Mouse (Mus musculus) bone marrow, adult 2 months (tissue): ENCODE results near the gene Rasal2. TPM values are rescaled to one million over a fixed set of nuclear protein-coding genes. Genes with fewer than 3 reads are reported as not detected.

Source experiments
- H3K27ac ChIP-seq: fragments of 200-500 bp; 2 replicates; pipeline ENCODE4 v1.5.1; 2012; ENCODE audit warnings: low read depth, mild to moderate bottlenecking, control low read depth, inconsistent platforms, low read length; ENCODE audit not compliant: control insufficient read depth, poor library complexity, insufficient read depth
- H3K4me1 ChIP-seq: fragments of 200-500 bp; 2 replicates; pipeline ENCODE4 v1.6.1; 2011; ENCODE audit warnings: low read length; ENCODE audit not compliant: control insufficient read depth, insufficient read depth
- H3K4me3 ChIP-seq: fragments of 200-500 bp; replicated peaks from 2 replicates; pipeline ENCODE3; 2011; ENCODE audit warnings: mild to moderate bottlenecking, low read depth, low read length, control low read depth; ENCODE audit not compliant: control insufficient read depth
- CTCF ChIP-seq: fragments of 200-500 bp; IDR thresholded peaks from 2 replicates; pipeline ENCODE4 v1.5.1; 2011; ENCODE audit warnings: low read length, control low read depth; ENCODE audit not compliant: control insufficient read depth, insufficient read depth
- POLR2A ChIP-seq: fragments of 200-500 bp; IDR thresholded peaks from 2 replicates; pipeline ENCODE4 v1.6.1; 2011; ENCODE audit warnings: low read depth, mild to moderate bottlenecking, control low read depth, low read length, borderline replicate concordance; ENCODE audit not compliant: control insufficient read depth
- WGBS: fragments of 180-500 bp; shearing (Covaris S2); methylation state at CpG from one replicate; pipeline ENCODE4 v1.1.7; 2018; 5-methylcytosine and 5-hydroxymethylcytosine counted together
- polyA plus RNA-seq: library from polyadenylated mRNA; stranded (reverse); fragments of >200 nt; gene quantifications from 2 replicates; pipeline ENCODE4 v1.2.4, GENCODE M21; 2011; ENCODE audit warnings: low replicate concordance; ENCODE audit not compliant: missing spikeins, insufficient read depth, insufficient read length

The Rasal2 gene
- polyA plus RNA-seq, 1 experiment: 0.57 TPM

DNA sequence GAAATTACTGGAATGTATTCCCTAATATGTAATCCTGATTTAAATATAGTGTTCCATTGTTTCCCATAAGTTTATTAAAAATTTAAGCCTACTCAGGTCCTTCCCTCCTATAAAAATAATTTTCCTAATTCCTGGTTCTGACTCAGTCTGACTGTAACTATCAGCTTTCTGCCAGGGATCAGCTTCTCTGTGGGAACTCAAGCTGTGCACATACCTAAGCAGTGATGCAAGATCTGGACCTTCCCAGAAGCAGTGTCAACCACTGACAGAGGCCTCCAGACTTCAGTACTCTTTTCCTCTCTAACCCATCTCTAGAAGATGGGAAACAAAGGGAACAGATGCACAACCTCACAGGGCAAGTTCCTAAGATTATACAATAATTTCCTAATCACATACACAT, 68.9 kb downstream of the Rasal2 start:
- Histone ChIP-seq H3K4me3 (no peak overlapping the region), H3K27ac (no peak overlapping the region), H3K4me1 (no peaks in the 10 kb centered on the region)
- TF ChIP-seq CTCF (no peak), POLR2A (no peak)

DNA sequence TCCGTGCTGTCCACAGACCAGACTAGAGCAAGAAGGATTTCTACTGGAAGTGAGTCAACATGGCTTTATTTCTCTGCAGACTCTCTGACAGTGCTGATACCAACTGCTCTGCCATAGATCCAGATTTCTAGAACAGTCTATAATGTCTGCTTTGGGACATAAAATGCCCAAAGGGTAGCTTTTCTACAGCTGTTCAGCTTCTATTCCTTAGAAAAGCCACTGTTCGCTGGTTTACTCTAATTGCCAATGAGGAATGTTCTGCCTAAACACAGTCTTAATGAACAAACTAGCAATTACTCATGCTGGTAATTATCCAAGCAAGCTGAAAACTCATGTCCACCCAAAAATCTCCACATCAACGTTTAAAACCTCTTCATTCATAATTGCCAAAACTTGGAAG, 77.6 kb downstream of the Rasal2 start:
- TF ChIP-seq CTCF: no peak
- no peak for TF ChIP-seq POLR2A
- no peak overlapping the region for H3K4me3 ChIP-seq
- H3K27ac ChIP-seq: no peak overlapping the region
- WGBS: 70% methylated on average over 3 of the region's 3 CpGs
- no peaks in the 10 kb centered on the region for H3K4me1 ChIP-seq

DNA sequence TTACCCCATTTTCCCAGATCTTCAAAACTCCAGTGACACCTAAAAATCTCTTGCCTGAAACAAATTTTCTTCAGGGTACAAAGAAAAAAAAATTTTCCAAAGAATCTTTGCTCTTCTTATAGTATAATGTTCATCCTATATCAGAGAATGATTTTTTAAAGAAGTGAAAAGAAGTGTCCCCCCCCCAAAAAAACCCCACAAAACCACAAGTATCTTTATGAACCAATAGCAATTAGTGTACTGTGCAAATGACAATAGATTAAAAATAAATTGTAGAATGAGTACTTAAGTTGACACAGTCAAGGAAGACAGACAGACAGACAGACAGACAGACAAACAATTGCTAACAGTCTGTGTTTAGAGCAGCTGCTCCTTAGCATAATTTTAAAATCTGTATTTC, 84.3 kb downstream of the Rasal2 start:
- TF ChIP-seq POLR2A (no peak), CTCF (no peak)
- H3K27ac ChIP-seq: no peak overlapping the region
- no peak overlapping the region for H3K4me3 ChIP-seq
- no peaks in the 10 kb centered on the region for H3K4me1 ChIP-seq

DNA sequence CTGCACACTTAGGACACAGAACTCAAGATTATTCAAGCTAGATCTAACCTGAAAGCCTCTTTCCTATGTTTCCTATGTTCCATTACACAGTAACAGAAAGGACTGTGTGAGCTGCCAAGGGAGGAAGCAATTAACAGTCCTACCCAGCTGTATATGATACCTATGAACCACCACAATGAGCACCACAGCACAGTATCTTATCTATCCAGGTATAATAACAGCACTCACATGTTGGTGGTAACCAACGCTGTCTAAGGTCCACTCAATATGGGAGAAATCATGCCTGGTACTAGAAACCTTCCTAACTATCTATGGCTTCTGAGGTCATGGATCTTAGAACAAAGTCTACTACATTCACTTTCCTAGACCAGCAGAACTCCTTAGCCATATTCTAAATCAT, 89.3 kb downstream of the Rasal2 start:
- Histone ChIP-seq H3K27ac (no peak overlapping the region), H3K4me1 (no peaks in the 10 kb centered on the region), H3K4me3 (no peak overlapping the region)
- TF ChIP-seq POLR2A: no peak
- TF ChIP-seq CTCF: no peak
- 85% methylated on average over 1 of the region's 1 CpGs for WGBS

DNA sequence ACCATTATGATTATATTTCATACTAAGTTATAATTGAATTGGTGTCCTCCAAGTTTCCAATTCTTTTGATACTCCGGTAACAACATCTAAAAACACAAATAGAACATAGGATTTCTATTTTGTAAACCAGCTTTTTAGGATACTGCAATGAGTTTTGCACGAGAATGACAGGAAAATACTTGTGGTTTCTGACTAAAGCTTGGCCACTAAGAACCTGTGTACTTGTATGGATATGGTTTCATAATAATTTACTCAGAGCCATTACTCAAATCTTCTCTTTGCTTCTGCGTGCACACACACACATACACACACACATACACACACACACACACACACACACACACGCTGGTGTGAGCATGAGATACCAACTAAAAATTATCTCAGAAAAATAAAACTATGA, 93.5 kb downstream of the Rasal2 start:
- no peaks in the 10 kb centered on the region for H3K4me1 ChIP-seq
- TF ChIP-seq POLR2A (no peak), CTCF (no peak)
- whole genome bisulfite sequencing: 56% methylated on average over 4 of the region's 4 CpGs
- H3K27ac ChIP-seq: no peak overlapping the region
- H3K4me3 ChIP-seq: no peak overlapping the region

DNA sequence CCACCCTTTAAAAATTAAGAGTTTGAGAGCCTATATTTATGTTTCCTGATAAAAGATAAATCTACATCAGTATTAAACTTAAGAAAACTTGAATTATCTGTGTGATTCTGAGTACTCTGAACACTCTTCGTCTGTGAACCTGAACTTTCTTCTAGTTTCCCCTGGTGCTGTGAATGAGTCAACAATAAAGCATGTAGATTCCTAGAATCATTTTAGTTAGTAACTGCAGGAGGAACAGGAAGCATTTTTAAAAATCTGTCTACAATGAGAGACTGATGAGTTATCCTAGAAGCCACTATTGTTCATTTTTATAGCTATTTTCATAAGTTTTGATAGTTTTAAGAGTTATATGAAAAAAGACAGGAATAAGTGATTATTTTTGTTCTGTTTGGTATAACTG, 111.1 kb downstream of the Rasal2 start:
- 54% methylated on average over 1 of the region's 1 CpGs for WGBS
- Histone ChIP-seq H3K27ac (no peak overlapping the region), H3K4me3 (no peak overlapping the region), H3K4me1 (no peaks in the 10 kb centered on the region)
- TF ChIP-seq POLR2A (no peak), CTCF (no peak)

DNA sequence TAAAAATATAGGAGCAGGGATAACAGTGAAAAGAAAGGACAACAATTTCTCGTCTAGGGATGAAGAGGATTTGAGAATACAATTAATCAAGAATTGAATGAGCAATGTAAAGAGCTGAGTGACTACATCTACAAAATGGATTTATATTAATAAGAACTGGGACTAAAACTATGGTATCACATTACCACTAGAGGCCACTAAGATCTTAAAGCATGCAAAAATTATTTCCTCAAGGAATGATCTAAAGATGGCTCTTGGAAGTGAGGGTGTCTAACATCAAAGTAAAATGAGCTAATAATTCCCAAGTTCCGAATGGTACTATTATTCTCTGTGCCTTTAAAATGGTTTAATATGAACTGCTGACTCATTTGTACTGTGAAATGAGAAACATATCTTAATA, 112.8 kb downstream of the Rasal2 start:
- no peak overlapping the region for H3K4me3 ChIP-seq
- H3K27ac ChIP-seq: no peak overlapping the region
- H3K4me1 ChIP-seq: no peaks in the 10 kb centered on the region; the same call in 1 of the 2 replicates
- 75% methylated on average over 2 of the region's 2 CpGs for WGBS
- TF ChIP-seq CTCF (no peak), POLR2A (no peak)

DNA sequence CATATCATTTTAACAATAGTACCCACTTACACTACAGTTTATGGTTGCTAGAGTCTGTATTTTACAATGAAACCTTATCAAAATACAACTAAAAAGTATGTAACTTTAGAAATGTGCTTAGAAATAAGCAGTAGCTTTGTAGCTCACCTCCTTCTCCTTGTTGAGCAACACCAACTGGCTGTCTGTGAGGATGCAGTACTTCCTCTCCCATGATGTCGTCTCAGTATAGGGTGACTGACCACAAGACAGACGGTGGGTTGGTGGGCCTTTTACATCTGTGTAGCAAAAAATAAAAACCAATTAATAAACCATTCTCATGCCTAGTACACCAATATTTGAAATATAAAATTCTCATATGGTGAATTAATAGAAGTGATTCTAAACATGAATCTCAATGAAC, 113.4 kb downstream of the Rasal2 start:
- Histone ChIP-seq H3K27ac (no peak overlapping the region), H3K4me3 (no peak overlapping the region), H3K4me1 (no peaks in the 10 kb centered on the region; the same call in 1 of the 2 replicates)
- TF ChIP-seq POLR2A (no peak), CTCF (no peak)
- 4% methylated on average over 2 of the region's 2 CpGs for WGBS

DNA sequence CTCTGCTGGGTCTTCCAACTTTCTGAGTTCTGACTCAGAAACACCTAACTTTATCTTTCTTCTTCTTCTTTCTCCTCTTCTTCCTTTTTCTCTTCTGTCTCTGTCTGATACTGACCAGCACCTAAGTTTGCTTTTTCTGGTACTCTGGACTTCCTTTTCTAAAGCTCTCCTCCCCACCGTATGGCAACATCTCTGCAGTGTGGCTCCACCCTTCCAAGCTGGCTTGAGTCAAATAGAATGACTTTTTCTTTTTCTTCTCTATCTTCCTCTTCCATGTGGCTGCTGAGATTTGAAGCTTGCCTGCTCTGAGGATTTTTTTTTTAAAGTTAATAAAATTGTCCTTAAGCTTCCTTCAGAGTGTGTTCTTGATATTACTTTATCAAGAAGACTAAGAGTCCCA, 115.3 kb downstream of the Rasal2 start:
- TF ChIP-seq CTCF: no peak
- no peak for TF ChIP-seq POLR2A
- Histone ChIP-seq H3K27ac (no peak overlapping the region), H3K4me3 (no peak overlapping the region), H3K4me1 (no peaks in the 10 kb centered on the region; the same call in 1 of the 2 replicates)
- 3% methylated on average over 1 of the region's 1 CpGs for WGBS

DNA sequence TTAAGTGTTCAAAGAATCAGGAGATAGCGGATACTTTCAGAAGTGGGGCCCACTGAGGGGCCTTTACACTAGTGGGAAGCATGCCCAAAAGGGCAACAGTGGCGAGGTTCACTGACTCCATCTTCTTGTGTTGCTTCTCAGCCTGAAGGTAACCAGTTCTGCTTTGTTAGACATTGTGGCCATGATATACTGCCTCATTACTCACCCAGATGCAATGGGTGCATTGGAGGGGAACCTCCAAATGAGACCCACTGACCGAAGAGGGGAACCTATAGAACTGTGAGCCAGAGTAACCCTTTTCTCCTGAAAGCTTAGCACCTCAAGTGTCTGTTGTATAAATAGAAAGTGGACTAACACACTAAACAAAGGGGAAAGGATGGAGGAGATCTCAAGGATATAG, 116.5 kb downstream of the Rasal2 start:
- Histone ChIP-seq H3K4me3 (no peak overlapping the region), H3K4me1 (no peaks in the 10 kb centered on the region; the same call in 1 of the 2 replicates), H3K27ac (no peak overlapping the region)
- WGBS: 82% methylated on average over 3 of the region's 3 CpGs
- TF ChIP-seq POLR2A: no peak
- no peak for TF ChIP-seq CTCF
